Mouse (Mus musculus) Patski (cell line): ENCODE measurements around the gene Mtus2. TPM values are rescaled to one million over a fixed set of nuclear protein-coding genes. Genes with fewer than 3 reads are reported as not detected.

Experiments used
- ATAC-seq: fragments of 100-300 bp; one replicate; pipeline ENCODE4 v1.8.0; 2021
- CTCF ChIA-PET: fragments of 350-600 bp; sonication (Branson Sonifier 250); formaldehyde crosslinking; loops from one replicate; lab custom pipeline; 2022; ENCODE audit warnings: inconsistent platforms; lab: Charles Lee
- POLR2A ChIA-PET: fragments of 350-600 bp; sonication (Branson Sonifier 250); formaldehyde crosslinking; loops from one replicate; lab custom pipeline; 2022; ENCODE audit warnings: antibody characterized with exemption, inconsistent platforms; lab: Charles Lee
- DNase-seq: peaks from one replicate; pipeline ENCODE4 v3.0.0-alpha.2; 2011; ENCODE audit warnings: low read depth, low spot score
- H3K27me3 ChIP-seq: fragments of 371-371 bp; one replicate; pipeline ENCODE4 v1.5.1; 2021
- CTCF ChIP-seq: fragments of 100-300 bp; IDR thresholded peaks from one replicate; pipeline ENCODE4 v1.5.1; 2021
- in situ Hi-C: fragments of 300-500 bp; cut with MboI; formaldehyde crosslinking; loops from 3 replicates; pipeline ENCODE4 v1.11.1; 2018; ENCODE audit warnings: low pct_unique_long_range_greater_than_20kb, mixed read lengths
- polyA plus RNA-seq: library from polyadenylated mRNA; unstranded; gene quantifications from one replicate; pipeline ENCODE4 v1.2.3, GENCODE M21; 2021

Gene Mtus2
- polyA plus RNA-seq, 1 experiment from 2014 or later: 1.3 TPM

DNA sequence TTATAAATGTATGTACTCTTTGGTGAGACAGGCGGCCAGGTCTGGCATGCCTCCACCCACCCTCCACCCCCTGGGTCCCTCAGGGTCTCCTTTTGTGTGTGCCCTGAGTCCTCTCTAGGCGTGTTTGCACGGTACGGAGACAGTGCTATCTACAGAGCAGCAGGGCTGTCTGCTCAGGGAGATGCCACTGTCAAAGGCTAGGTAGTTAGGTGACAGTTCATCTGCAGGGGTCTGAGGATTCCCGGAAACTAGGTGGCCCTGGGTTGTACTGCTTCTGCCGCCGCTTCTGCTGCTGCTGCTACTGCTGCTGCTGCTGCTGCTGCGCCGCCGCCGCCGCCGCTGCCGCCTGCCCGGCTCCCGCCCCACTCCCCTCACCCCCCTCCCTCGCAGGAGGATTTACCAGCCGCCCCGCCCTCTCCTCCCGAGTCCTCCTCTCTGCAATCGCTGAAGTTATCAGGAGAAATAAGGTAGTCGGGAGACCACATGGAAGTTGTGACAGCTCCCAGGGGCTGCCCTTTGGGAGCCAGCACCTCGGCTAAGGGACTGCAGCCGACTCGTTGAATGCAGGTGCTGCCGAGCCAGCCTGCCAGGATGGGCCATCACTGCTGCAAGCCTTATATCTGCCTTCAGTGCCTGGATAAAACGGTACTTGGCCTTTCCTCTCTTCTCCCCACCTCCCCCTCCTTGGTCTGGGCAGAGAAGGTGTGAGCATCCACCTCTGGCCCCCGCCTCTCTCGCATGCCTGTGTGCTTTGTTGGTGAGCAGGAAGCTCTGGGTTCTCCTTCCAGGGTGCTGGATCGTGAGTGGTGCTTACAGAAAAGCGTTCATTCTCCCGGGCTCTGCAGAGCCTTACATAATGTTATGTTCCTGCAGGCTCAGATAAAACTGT, 307.9 kb downstream of the Mtus2 start:
- CTCF ChIA-PET: no interaction called here
- H3K27me3 ChIP-seq: peaks cover 18% of the 10 kb centered on the region
- DNase-seq: no peak
- POLR2A ChIA-PET: no interaction called here
- ATAC-seq: peak; percentile 49
- no peak for TF ChIP-seq CTCF
- in situ Hi-C loops: no loop called here

DNA sequence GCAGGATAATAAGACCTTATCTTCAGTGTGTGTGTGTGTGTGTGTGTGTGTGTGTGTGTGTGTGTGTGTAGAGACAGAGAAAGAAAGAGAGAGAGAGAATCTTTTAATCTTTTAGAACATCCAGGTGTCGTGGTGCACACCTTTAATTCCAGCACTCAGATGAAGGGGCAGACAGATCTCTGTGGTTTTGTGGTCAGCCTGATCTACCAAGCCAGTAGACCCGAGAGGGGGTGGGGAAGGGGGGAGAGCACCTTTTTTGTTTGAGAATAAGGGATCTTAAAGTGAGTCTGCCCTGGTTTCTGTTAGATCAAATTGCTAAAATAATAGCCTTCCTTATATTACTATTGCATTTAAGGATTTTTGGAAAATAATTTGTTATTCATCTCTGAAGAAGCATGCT, 309.7 kb downstream of the Mtus2 start:
- DNase-seq (no peak), ATAC-seq (no peak)
- POLR2A ChIA-PET: no interaction called here
- TF ChIP-seq CTCF: no peak
- in situ Hi-C loops: no loop called here
- H3K27me3 ChIP-seq: peaks cover 18% of the 10 kb centered on the region
- CTCF ChIA-PET: no interaction called here

DNA sequence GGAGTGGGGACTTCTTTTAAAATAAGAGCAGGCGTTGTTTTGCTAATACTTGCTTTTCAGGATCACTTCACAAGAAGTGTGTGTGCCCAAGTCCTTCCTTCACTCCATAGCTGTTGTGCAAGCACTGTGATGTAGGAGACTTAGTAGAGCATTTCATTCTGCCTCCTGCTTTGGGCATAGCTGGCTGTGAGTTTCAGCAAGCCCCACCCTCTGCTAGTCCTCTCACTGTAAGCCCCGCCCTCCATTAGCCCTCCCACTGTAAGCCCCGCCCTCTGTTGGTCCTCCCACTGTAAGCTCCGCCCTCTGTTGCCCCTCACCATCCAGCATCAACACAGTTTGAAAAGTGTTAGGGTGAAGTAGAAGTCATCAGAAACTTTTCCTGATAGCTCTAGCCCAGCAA, 310.3 kb downstream of the Mtus2 start:
- no peak for DNase-seq
- ChIA-PET CTCF (no interaction called here), POLR2A (interaction anchor here (0.7 kb wide), 2 partner anchors 44 to 1405 kb away, joined by 5 to 7 read pairs; no protein-coding TSS in a partner anchor)
- peaks cover 18% of the 10 kb centered on the region for H3K27me3 ChIP-seq
- in situ Hi-C loops: no loop called here
- no peak for TF ChIP-seq CTCF
- no peak for ATAC-seq

DNA sequence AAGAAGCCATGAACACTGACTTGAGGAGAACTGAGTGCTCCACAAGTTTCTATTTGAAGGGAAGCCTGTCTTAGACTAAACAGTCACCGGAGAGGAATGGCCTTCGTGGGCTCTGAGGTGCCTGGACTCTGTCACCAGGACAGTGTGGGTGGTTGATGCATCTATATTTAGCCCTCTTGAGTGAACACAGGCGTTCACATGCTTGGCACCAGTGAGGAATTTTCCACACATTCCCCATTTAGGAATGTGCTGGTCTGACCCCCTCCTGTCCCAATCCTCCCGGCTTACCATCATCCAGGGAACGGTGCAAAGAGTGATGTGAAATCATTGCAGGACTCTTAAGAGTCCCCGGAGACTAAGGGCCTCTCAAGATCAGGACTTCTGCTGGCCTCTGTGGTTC, 314.9 kb downstream of the Mtus2 start:
- ATAC-seq (peak; percentile 26), DNase-seq (peak; percentile 2)
- ChIA-PET CTCF (no interaction called here), POLR2A (no interaction called here)
- in situ Hi-C loops: no loop called here
- no peak for TF ChIP-seq CTCF
- H3K27me3 ChIP-seq: peaks cover under 1% of the 10 kb centered on the region

DNA sequence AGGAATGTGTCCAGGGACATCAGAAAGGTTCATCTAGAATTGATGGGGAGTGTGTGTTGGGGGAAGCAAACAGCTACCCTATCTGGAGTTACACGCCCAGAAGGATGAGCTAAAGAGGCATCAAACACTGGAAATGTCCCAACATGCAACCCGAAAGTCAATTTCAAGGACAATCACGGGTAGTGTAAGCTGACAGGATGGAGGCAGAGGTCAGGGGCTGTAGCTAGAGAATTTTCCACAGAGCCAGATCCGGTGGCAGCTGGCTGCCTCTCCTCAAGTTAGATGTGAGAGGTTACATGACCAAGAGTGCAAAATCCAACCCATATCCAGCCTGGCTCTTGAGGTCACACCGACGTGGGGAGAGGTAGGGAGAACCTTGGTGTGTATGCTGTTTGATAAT, 315.7 kb downstream of the Mtus2 start:
- H3K27me3 ChIP-seq: no peaks in the 10 kb centered on the region
- ATAC-seq (no peak), DNase-seq (no peak)
- TF ChIP-seq CTCF: no peak
- ChIA-PET POLR2A (no interaction called here), CTCF (no interaction called here)
- in situ Hi-C loops: no loop called here

DNA sequence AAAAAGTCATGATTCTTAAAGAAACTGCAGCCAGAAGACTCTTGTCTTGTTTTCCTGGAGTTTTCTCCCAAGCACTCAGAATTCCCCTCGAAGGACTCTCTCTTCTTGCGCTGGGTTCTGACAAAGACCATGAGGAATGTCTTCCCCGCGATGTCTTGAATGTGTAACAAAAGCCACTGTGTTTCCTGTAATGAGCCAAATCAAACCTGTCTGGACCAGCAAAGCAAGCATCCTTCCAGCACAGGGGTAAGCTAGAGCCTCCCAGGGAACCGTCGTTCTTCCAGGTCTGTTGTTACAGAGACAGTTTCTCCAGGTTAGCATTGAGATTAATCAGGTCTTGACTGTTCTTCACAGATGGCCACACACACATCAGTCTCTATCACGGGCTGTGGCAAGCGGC, 321.1 kb downstream of the Mtus2 start:
- ATAC-seq: no peak

DNA sequence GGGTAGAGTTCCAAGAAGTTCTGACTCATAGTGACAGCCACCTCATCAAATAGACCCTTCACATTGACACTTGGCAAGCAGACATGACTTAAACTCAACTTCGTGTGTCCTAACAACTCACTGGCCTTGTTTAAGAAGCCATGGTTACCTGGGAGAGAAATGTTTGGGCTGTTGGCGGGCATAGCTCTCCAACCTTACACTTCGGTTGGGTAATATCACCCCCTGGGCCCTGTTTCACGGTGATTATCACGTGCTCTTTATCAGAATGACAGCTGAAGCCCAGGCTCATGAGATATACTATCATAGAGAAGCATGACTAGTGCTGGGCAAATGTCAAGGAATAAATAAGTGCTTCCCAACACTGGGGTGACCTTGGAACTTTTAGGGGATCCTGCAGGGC, 323.2 kb downstream of the Mtus2 start:
- in situ Hi-C loops: no loop called here
- DNase-seq (no peak), ATAC-seq (no peak)
- no peak for TF ChIP-seq CTCF
- POLR2A ChIA-PET: no interaction called here
- CTCF ChIA-PET: no interaction called here
- H3K27me3 ChIP-seq: no peaks in the 10 kb centered on the region

More for the DNA sequence above, 321.1 kb downstream of the Mtus2 start:
- TF ChIP-seq CTCF: no peak
- ChIA-PET POLR2A (no interaction called here), CTCF (no interaction called here)
- H3K27me3 ChIP-seq: no peaks in the 10 kb centered on the region
- in situ Hi-C loops: no loop called here
- no peak for DNase-seq

DNA sequence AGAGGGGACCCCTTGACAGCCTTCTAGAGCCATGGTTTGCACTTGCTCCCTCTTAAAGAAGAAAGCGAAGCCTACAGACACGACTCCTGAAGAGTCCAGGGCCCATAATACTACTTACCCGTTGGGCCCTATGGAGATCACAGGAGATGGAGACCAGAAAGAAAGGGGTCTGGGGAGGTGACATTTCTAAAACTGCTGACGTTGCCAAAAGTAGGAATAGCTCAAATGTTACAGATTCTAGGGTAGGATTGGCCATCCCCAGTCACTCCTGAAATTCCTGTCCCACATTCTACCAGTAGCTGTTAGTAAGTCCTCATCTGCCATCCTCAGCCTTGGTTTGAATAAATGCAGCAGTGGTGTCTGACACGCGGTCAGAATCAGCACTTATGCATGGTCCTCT, 325.0 kb downstream of the Mtus2 start:
- ChIA-PET POLR2A (no interaction called here), CTCF (no interaction called here)
- ATAC-seq: no peak
- TF ChIP-seq CTCF: no peak
- DNase-seq: no peak
- in situ Hi-C loops: no loop called here
- no peaks in the 10 kb centered on the region for H3K27me3 ChIP-seq

DNA sequence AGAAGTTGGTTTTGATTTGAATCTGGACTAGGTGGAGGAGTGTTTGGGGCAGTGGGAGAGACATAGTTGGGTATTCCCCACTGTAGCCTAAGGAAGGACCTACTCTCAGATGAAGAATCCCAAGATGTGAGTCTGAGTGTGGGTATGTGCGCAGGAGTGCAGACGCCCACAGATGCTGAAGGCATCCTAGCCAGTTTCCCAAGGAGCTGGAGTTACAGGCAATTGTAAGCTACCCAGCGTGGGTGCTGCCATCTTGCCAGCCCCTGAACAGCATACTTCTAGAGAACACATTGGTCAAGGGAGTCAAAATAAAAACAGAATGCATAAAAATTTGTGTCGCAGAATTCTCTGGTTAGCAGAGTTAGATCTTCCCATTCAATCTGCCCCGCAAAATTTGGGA, 325.5 kb downstream of the Mtus2 start:
- no peaks in the 10 kb centered on the region for H3K27me3 ChIP-seq
- in situ Hi-C loops: no loop called here
- ATAC-seq: no peak
- ChIA-PET POLR2A (no interaction called here), CTCF (no interaction called here)
- no peak for DNase-seq
- TF ChIP-seq CTCF: no peak

DNA sequence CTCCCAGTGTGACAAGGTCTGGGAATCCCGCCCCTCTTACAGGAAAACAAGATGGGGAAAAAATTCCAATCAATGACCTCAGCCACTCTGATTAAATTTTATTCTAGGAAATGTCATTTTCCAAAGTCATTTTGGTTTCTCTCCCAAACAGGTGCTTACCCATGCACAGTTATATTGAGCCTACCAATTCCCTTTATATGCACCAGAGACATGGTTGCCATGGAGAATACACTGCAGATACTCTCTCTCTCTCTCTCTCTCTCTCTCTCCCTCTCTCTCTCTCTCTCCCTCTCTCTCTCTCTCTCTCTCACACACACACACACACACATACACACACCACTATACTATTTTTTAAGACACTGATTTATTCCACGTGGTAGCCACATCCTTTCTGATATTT, 326.1 kb downstream of the Mtus2 start:
- in situ Hi-C loops: no loop called here
- ChIA-PET CTCF (no interaction called here), POLR2A (no interaction called here)
- ATAC-seq (no peak), DNase-seq (no peak)
- no peak for TF ChIP-seq CTCF
- H3K27me3 ChIP-seq: no peaks in the 10 kb centered on the region

DNA sequence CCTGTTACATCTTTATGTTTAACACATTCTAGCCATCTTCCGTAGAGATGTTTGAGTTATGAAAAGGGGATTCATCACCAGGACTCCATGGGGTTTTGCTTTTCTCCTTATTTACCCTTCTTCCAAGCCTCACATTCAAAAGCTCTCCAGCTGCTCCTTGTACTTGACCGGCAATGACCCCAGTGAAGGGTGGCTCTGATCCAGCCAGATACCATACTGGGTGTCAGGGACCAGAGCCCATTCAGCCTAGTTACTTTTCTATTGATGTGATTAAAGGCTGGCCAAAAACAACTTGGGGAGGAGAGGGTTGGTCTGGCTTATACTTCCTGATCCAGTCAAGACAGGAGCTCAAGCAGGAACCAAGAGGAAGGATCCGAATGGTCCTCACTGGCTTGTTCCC, 326.5 kb downstream of the Mtus2 start:
- ATAC-seq (no peak), DNase-seq (no peak)
- no peaks in the 10 kb centered on the region for H3K27me3 ChIP-seq
- CTCF ChIA-PET: no interaction called here
- TF ChIP-seq CTCF: no peak
- in situ Hi-C loops: no loop called here
- POLR2A ChIA-PET: no interaction called here
